Mouse (Mus musculus) heart, adult 2 months (tissue): Measurements from ENCODE around the gene Zdhhc18. TPM values are rescaled to one million over a fixed set of nuclear protein-coding genes. Genes with fewer than 3 reads are reported as not detected.

Experiments
- DNase-seq, 2 experiments: peaks; one replicate each; pipeline ENCODE4 v3.0.0; 2021
- H3K27ac ChIP-seq: fragments of 200-600 bp; 2 replicates; pipeline ENCODE4 v1.8.1; 2022
- H3K27me3 ChIP-seq: fragments of 200-500 bp; 2 replicates; pipeline ENCODE4 v1.6.1; 2012; ENCODE audit warnings: mild to moderate bottlenecking, low read length, inconsistent platforms, mixed read lengths; ENCODE audit not compliant: control insufficient read depth, insufficient read depth
- H3K36me3 ChIP-seq: fragments of 200-500 bp; 2 replicates; pipeline ENCODE4 v1.6.1; 2012; ENCODE audit warnings: low read length, inconsistent platforms; ENCODE audit not compliant: control insufficient read depth, insufficient read depth
- H3K4me1 ChIP-seq: fragments of 200-500 bp; 2 replicates; pipeline ENCODE4 v1.6.1; 2011; ENCODE audit warnings: low read length; ENCODE audit not compliant: control insufficient read depth, insufficient read depth
- H3K4me3 ChIP-seq: fragments of 200-600 bp; 2 replicates; pipeline ENCODE4 v1.8.1; 2022
- H3K79me2 ChIP-seq: fragments of 200-500 bp; replicated peaks from 2 replicates; pipeline ENCODE4 v1.6.1; 2012; ENCODE audit warnings: mild to moderate bottlenecking, inconsistent platforms, low read length, moderate library complexity, mixed read lengths; ENCODE audit not compliant: control insufficient read depth, insufficient read depth
- H3K9ac ChIP-seq: fragments of 200-500 bp; 2 replicates; pipeline ENCODE4 v1.6.1; 2012; ENCODE audit warnings: low read depth, mild to moderate bottlenecking, control low read depth, inconsistent platforms, low read length, mixed read lengths
- CTCF ChIP-seq: fragments of 200-600 bp; IDR thresholded peaks from 2 replicates; pipeline ENCODE4 v1.8.1; 2022; ENCODE audit warnings: antibody characterized with exemption, mild to moderate bottlenecking, moderate library complexity
- EP300 ChIP-seq: fragments of 200-500 bp; IDR thresholded peaks from 2 replicates; pipeline ENCODE4 v1.6.1; 2011; ENCODE audit warnings: low read depth, low read length, control low read depth; ENCODE audit not compliant: insufficient read depth
- POLR2A ChIP-seq: fragments of 200-500 bp; IDR thresholded peaks from 2 replicates; pipeline ENCODE4 v1.6.1; 2011; ENCODE audit warnings: mild to moderate bottlenecking, low read depth, low read length, control low read depth; ENCODE audit not compliant: insufficient read depth
- WGBS: fragments of 180-500 bp; shearing (Covaris S2); methylation state at CpG from one replicate; pipeline ENCODE4 v1.1.7; 2018; 5-methylcytosine and 5-hydroxymethylcytosine counted together
- intact Hi-C: fragments of 180-260 bp; cut with DNase I; formaldehyde crosslinking; loops from one replicate; pipeline ENCODE4 v1.15.1; 2025
- polyA plus RNA-seq: library from polyadenylated mRNA; depleted of rRNA; stranded (reverse); fragments of >200 nt; gene quantifications from 2 replicates; pipeline ENCODE4 v1.2.3, GENCODE M21; 2012
- total RNA-seq, 2 experiments: library from RNA; stranded (reverse); gene quantifications; 2 replicates each; pipeline ENCODE4 v1.2.3; 2021

Gene Zdhhc18
- total and polyA plus RNA-seq, 3 experiments = 21.3 to 37.3 (median 27.7) TPM

DNA sequence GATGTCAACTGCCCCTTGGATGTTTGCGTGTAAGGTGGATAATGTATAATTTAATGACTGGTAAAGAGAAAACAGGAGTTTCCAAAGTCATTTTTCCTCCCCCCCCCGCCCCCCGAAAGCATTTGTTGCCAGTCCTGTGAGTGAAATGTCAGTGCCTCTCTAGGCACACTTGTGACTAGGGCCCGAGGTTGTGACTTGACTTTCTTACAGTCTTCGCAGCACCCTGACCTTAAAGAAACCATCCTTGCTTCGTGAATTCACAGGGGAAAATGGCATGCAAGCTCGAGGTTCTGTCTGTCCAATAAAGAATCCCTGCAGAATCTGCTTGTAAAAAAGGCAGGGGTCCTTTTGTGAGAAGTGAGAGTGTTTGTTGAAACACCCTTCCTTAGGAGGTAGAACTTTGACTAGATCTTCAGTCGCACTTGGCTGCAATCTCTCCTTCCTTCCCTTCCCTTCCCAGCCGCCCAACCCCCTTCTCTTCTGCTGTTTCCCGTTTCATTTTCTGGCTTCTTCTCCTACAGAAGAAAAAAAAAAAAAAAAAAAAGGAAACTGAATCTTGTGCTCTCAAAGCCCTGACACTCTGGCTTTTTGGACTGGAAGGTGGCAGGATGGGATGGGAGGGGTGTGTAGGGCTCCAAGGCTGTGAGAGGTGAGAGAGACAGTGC lies 23.8 kb upstream of the Zdhhc18 start:
- H3K4me1 ChIP-seq = peaks cover 10% of the 10 kb centered on the region
- intact Hi-C loops = loop anchor here (1.0 kb wide), 3 partner anchors 34 to 84 kb away; no protein-coding TSS in a partner anchor
- H3K9ac ChIP-seq = peak overlapping the region; percentile 45
- peaks cover 2% of the 10 kb centered on the region; the same call in 1 of the 2 replicates for H3K36me3 ChIP-seq
- H3K27ac ChIP-seq = peak overlapping the region; percentile 100
- no peaks in the 10 kb centered on the region for H3K27me3 ChIP-seq
- peak overlapping the region; percentile 95 for H3K4me3 ChIP-seq
- H3K79me2 ChIP-seq = no peaks in the 10 kb centered on the region
- TF ChIP-seq EP300 (no peak), POLR2A (peak; percentile 55; the same call in 1 of the 2 replicates)
- peak; percentile 60 to 73 for DNase-seq
- 19% methylated on average over 10 of the region's 10 CpGs for WGBS

DNA sequence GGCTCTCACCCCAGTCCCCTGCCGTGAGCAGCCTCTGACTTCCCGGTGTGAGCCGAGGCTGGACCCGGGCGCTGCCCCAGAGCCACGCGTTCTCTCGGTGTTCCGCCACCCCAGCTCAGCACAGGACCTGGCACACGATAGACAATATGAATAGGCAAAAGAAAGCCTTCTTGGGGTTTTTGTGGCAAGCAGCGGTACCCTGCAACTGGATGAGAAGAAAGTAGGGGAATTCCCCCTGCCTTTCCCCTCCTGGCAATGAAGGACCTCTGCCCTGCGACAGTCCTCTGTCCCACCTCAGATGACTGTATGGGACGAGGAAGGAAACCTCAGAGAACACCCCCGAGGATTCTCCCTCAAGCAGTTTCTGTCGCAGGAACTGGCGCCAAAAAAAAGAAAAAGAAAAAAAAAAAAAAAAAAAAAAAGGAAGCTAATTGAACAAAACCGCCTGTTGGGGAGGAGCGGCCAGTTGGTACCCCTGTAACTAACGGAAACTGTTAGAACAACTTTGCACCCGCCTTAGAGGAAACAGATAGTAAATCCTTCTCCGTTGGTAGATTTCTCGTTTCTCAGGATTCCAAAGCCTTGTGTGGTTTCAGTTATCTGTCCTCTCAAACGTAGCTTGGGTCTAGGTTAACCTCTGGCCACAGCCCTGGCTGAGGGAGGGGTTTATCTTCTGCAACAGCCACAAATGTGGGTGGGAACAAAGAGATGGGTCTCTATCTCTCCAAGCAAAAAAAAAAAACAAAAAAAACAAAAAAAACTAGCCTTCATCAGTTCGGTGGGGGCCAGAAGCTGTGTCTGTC lies 23.1 kb upstream of the Zdhhc18 start:
- Histone ChIP-seq H3K27me3 (no peaks in the 10 kb centered on the region), H3K4me1 (peaks cover 10% of the 10 kb centered on the region), H3K9ac (peak overlapping the region; percentile 85), H3K79me2 (no peaks in the 10 kb centered on the region), H3K36me3 (peaks cover 2% of the 10 kb centered on the region; the same call in 1 of the 2 replicates), H3K4me3 (peak overlapping the region; percentile 95), H3K27ac (peak overlapping the region; percentile 100)
- TF ChIP-seq CTCF = no peak
- 0 out of 2 replicates have a peak, but pooled peaks have one; percentile 47 for TF ChIP-seq EP300
- peak; percentile 67 for TF ChIP-seq POLR2A
- DNase-seq = peak; percentile 62 to 69
- intact Hi-C loops = loop anchor here (1.0 kb wide), 3 partner anchors 34 to 140 kb away; no protein-coding TSS in a partner anchor
- 1% methylated on average over 24 of the region's 24 CpGs for WGBS

DNA sequence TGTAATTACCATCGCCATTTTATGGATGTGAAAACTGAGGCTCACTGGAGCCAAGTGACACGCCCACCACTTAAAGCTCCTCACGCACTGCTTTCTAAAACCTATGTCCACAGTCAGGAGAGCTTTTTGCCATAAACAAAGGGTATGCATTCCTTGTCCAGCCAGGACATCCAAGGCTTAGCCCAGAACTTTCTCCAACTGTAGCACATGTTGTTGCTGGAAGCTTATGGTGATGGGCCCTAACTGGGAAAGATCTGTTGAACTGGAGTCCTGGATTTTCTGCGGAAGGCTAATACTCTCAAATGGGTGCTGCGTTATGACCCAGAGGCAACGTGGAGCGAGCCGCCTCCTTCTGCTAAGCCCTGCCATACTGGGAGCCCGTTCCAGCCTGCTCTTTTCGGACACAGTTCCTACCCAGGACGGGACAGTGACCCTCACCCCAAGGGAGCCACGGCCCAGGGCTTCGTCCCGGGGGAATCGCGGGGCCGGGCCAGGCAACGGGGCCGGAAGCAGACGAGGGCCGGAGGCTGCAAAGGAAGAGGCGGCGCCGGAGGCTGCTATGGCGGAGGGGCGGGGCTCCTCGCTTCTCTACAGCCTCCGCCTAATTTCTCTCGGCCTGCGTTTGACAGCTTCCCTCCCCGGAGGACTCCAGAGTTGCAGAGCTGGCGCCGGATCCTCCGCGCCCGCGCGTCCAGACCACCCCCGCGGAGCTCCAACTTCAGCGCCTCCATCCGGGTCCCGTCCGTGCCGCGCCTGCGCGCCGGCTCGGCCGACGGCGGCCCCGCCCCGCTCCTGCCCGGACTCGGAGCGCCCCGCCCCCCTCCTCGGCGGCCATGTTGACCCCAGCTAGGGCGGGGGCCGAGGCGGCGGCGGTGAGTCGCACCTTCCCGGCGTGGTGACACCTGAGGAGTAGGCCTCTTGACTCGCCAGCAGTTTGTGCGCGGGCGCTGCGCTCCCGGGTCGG lies 22.2 kb upstream of the Zdhhc18 start, which contains the start of gene Pigv:
Gene Pigv (minus strand): TSS at position 767 of the 964 bp plus-strand sequence.
- peak; percentile 97 to 98 for DNase-seq
- H3K4me3 ChIP-seq = peak within 1 kb of the TSS; percentile 95
- H3K4me1 ChIP-seq = peaks cover 10% of the 10 kb centered on the region
- H3K27me3 ChIP-seq = no peaks in the 10 kb centered on the region
- H3K27ac ChIP-seq = peak within 1 kb of the TSS; percentile 100
- 1% methylated on average over 75 of the region's 76 CpGs for WGBS
- H3K79me2 ChIP-seq = no peaks in the 10 kb centered on the region
- peak within 1 kb of the TSS; percentile 95 for H3K9ac ChIP-seq
- H3K36me3 ChIP-seq = peaks cover 2% of the 10 kb centered on the region; the same call in 1 of the 2 replicates
- intact Hi-C loops = loop anchor here (1.0 kb wide), 3 partner anchors 102 to 157 kb away; no protein-coding TSS in a partner anchor
- peak; percentile 87 for TF ChIP-seq POLR2A
- peak; percentile 50; the same call in 1 of the 2 replicates for TF ChIP-seq EP300
- TF ChIP-seq CTCF = no peak

DNA sequence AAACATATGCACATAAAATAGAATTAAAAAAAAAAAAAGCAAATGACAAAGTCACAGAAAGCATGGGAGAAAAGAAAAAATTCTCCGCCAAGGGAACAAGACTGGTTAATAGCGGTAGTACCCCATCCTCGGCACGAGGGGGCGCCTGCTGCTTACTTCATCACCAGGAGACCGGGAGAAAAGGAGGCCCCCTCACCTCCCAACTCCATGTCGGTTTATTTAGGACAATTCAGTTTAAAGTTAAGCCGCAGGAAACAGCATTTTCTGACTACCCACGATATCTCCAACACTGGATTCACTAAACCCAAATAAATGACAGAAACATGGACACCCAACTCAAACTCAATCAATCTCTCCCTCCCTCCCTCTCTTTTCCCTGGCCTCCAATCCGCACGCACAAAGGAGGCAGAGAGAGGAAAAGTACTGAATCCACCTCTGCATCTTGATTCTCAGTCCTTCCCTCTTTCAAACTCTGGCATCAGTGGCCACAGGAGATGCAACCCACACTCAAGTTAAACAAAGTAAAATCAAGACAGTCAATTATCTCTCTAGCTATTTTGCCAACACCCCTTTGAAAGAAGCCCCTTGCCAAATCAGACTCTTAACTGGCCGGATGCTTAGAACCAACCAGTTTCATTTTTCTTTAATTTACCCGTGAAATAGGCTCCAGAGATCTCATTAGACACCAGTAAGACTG lies 21.4 kb upstream of the Zdhhc18 start:
- H3K79me2 ChIP-seq = no peaks in the 10 kb centered on the region
- WGBS = 3% methylated on average over 13 of the region's 13 CpGs
- peak overlapping the region; percentile 100 for H3K27ac ChIP-seq
- peak overlapping the region; percentile 95 for H3K4me3 ChIP-seq
- TF ChIP-seq CTCF (peak; percentile 98; the same call in 1 of the 2 replicates), POLR2A (0 out of 2 replicates have a peak, but pooled peaks have one; percentile 20), EP300 (peak; percentile 81; the same call in 1 of the 2 replicates)
- H3K27me3 ChIP-seq = no peaks in the 10 kb centered on the region
- intact Hi-C loops = loop anchor here (1.0 kb wide), 2 partner anchors 103 to 158 kb away; no protein-coding TSS in a partner anchor
- peaks cover 2% of the 10 kb centered on the region; the same call in 1 of the 2 replicates for H3K36me3 ChIP-seq
- H3K9ac ChIP-seq = peak overlapping the region; percentile 95
- peak; percentile 86 to 87 for DNase-seq
- peaks cover 10% of the 10 kb centered on the region for H3K4me1 ChIP-seq
